Mouse (Mus musculus) olfactory bulb, adult 2 months (tissue): ENCODE measurements around the gene Suds3. TPM values are rescaled to one million over a fixed set of nuclear protein-coding genes. Genes with fewer than 3 reads are reported as not detected.

ENCODE experiments used
- H3K27ac ChIP-seq: fragments of 200-500 bp; 2 replicates; pipeline ENCODE4 v1.5.1; 2012; ENCODE audit warnings: low read depth, low read length; ENCODE audit not compliant: insufficient read depth
- H3K4me1 ChIP-seq: fragments of 200-500 bp; 2 replicates; pipeline ENCODE4 v1.6.1; 2012; ENCODE audit warnings: low read length; ENCODE audit not compliant: control insufficient read depth, insufficient read depth
- H3K4me3 ChIP-seq: fragments of 200-500 bp; 2 replicates; pipeline ENCODE4 v1.5.1; 2012; ENCODE audit warnings: mild to moderate bottlenecking, low read depth, low read length, moderate library complexity; ENCODE audit not compliant: insufficient read depth
- CTCF ChIP-seq: fragments of 200-500 bp; IDR thresholded peaks from 2 replicates; pipeline ENCODE4 v1.5.1; 2012; ENCODE audit warnings: low read depth, mild to moderate bottlenecking, low read length, moderate library complexity; ENCODE audit not compliant: insufficient read depth
- POLR2A ChIP-seq: fragments of 200-500 bp; IDR thresholded peaks from 2 replicates; pipeline ENCODE4 v1.6.1; 2012; ENCODE audit warnings: mild to moderate bottlenecking, low read depth, low read length, moderate library complexity; ENCODE audit not compliant: insufficient read depth
- WGBS: fragments of 180-500 bp; shearing (Covaris S2); methylation state at CpG from one replicate; pipeline ENCODE4 v1.1.7; 2018; 5-methylcytosine and 5-hydroxymethylcytosine counted together
- polyA plus RNA-seq: library from polyadenylated mRNA; stranded (reverse); fragments of >200 nt; gene quantifications from 2 replicates; pipeline ENCODE4 v1.2.4, GENCODE M21; 2012; ENCODE audit warnings: low replicate concordance; ENCODE audit not compliant: missing spikeins, insufficient read depth, insufficient read length

Suds3 gene
- polyA plus RNA-seq, 1 experiment = 131 TPM

GRCm38 (mm10) chr5:117152944-117153343, 37.0 kb upstream of the Suds3 start:
- no peak overlapping the region for H3K4me3 ChIP-seq
- TF ChIP-seq POLR2A (no peak), CTCF (no peak)
- no peak overlapping the region for H3K27ac ChIP-seq
- H3K4me1 ChIP-seq = peaks cover 4% of the 10 kb centered on the region

- peaks cover 4% of the 10 kb centered on the region for H3K4me1 ChIP-seq
- TF ChIP-seq CTCF = no peak
- no peak for TF ChIP-seq POLR2A
- WGBS = 87% methylated on average over 5 of the region's 5 CpGs
- H3K27ac ChIP-seq = no peak overlapping the region
- no peak overlapping the region for H3K4me3 ChIP-seq
These were observed 34.2 kb upstream of the Suds3 start for GRCm38 (mm10) chr5:117150068-117150467.

GRCm38 (mm10) chr5:117149054-117149942, 33.4 kb upstream of the Suds3 start:
- TF ChIP-seq POLR2A (no peak), CTCF (no peak)
- Histone ChIP-seq H3K4me1 (peaks cover 4% of the 10 kb centered on the region), H3K4me3 (no peak overlapping the region), H3K27ac (no peak overlapping the region)
- WGBS = 86% methylated on average over 16 of the region's 16 CpGs

- H3K4me3 ChIP-seq = no peak overlapping the region
- 90% methylated on average over 16 of the region's 16 CpGs for WGBS
- H3K4me1 ChIP-seq = no peaks in the 10 kb centered on the region
- TF ChIP-seq CTCF (no peak), POLR2A (no peak)
- H3K27ac ChIP-seq = no peak overlapping the region
These were observed 31.5 kb upstream of the Suds3 start for GRCm38 (mm10) chr5:117147187-117148095.

- Histone ChIP-seq H3K4me1 (no peaks in the 10 kb centered on the region), H3K4me3 (no peak overlapping the region), H3K27ac (no peak overlapping the region)
- no peak for TF ChIP-seq POLR2A
- TF ChIP-seq CTCF = no peak
These were observed 30.3 kb upstream of the Suds3 start for GRCm38 (mm10) chr5:117146165-117146564.

GRCm38 (mm10) chr5:117143721-117144135, 27.8 kb upstream of the Suds3 start:
- no peak overlapping the region for H3K27ac ChIP-seq
- no peak overlapping the region for H3K4me3 ChIP-seq
- H3K4me1 ChIP-seq = no peaks in the 10 kb centered on the region
- TF ChIP-seq POLR2A = no peak
- peak; percentile 48; the same call in 1 of the 2 replicates for TF ChIP-seq CTCF
- WGBS = 57% methylated on average over 9 of the region's 9 CpGs

GRCm38 (mm10) chr5:117140374-117140773, 24.5 kb upstream of the Suds3 start:
- 86% methylated on average over 7 of the region's 7 CpGs for WGBS
- Histone ChIP-seq H3K4me1 (peaks cover 15% of the 10 kb centered on the region), H3K4me3 (no peak overlapping the region), H3K27ac (no peak overlapping the region)
- TF ChIP-seq CTCF (no peak), POLR2A (no peak)

GRCm38 (mm10) chr5:117139822-117140221, 23.9 kb upstream of the Suds3 start:
- Histone ChIP-seq H3K27ac (no peak overlapping the region), H3K4me3 (no peak overlapping the region), H3K4me1 (peaks cover 18% of the 10 kb centered on the region)
- TF ChIP-seq POLR2A = no peak
- no peak for TF ChIP-seq CTCF
- 87% methylated on average over 8 of the region's 8 CpGs for WGBS
